Mouse (Mus musculus): ENCODE measurements around the gene Odf2.

- TF ChIP-seq CTCF (IDR thresholded peaks at IDR 0.05; ENCODE audit: low read depth, low read length) (no peak), POLR2A (IDR thresholded peaks at IDR 0.05; ENCODE audit: insufficient read depth, low read length) (no peak)
These were observed 2.8 kb downstream of the Odf2 start for GRCm38 (mm10) chr2:29891773-29892172.

All from ES-Bruce4 (cell line).